Mouse (Mus musculus): ENCODE results near the gene Olfr1173. TPM values are rescaled to one million over a fixed set of nuclear protein-coding genes. Genes with fewer than 3 reads are reported as not detected.

Gene Olfr1173
- total RNA-seq (2023): under 1 TPM; 0.12 to 0.20 TPM

DNA sequence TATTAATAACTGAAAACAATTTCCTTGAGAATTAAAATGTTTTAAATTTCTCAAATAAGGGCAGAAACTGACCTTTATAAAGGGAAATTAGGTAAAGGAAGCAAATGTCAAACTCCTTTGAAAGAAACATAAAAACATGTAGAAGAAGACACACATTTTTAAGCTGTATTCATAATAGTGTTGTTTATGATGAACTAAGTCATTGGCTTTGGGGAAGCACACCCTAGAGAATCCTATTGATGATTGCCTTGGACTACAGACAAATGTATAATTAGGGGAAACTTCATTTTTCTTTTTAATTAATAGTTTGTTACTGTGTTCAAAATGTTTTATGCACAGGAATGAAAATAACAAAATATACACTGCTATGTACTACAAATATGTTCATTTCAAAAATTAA, at the start of gene Olfr1173:
Gene Olfr1173 (minus strand): TSS at position 101 of the 400 bp plus-strand sequence.

DNA sequence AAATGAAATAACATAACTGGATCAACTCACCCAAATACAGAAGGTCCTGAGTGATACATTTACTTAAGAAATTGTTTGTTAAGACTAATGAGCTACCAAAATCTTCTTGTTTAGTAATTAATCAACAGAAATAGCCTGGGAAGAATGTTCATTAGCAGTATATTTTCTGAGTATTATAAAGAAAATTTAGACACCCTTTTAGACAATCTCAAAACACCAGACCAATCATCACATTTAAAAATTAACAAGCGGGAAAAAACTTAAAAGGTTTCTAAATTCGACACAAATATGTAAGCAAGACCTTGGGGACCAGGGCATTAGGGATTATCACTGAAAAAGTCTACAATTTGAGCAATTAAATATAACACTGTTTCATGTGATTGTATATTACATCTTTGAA, 47.4 kb upstream of the Olfr1173 start, which contains the start of gene Olfr1175-ps:
Gene Olfr1175-ps (minus strand): TSS at position 101 of the 400 bp plus-strand sequence.

DNA sequence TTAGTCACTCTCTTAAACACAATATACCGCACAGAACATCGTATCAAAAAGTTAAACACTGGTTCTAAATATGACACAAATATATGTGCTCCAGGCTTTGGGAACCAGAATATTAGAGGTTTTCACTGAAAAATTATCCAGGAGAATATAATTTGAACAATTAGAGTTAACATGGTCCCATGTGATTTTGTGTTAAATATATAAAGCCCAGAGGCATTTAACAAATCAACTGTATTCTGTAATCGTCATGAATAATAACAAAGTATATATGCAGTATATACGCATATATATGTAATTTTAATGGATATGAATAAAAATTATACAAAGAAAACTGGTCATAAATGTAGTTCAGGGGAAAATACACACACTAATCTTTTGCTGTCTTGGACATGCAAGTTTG, 35.4 kb upstream of the Olfr1173 start, which contains the start of gene Olfr1174-ps:
Gene Olfr1174-ps (minus strand): TSS at position 101 of the 400 bp plus-strand sequence.

DNA sequence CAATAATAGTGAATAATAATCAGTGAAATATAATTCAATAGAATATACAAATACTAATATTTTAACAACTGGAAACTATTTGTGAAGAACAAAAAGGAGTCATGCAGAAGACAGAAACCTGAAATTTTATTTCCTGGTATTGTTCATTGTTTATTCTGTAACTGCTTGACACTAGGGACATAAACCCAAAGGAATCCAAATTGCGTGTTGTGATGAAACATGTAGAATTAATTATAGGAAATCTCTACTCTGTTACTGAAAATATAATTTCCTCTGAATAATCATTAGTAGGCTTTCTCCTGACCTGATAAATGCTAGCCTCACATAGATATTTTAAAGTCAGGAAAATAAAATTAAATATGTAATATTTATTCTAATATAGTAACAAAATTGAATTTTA, 51.4 kb downstream of the Olfr1173 start, which contains the start of gene Olfr1170:
Gene Olfr1170 (minus strand): TSS at position 101 of the 400 bp plus-strand sequence.

Other genes starting within 250 kb of the Olfr1173 start
- not detected for gene Olfr73, start 242.2 kb downstream of the Olfr1173 start, total RNA-seq (2023)
- not detected for gene Olfr1162, start 228.7 kb downstream of the Olfr1173 start, total RNA-seq (2023)
- not detected for gene Olfr1163, start 208.0 kb downstream of the Olfr1173 start, total RNA-seq (2023)
- gene Olfr1164, start 185.9 kb downstream of the Olfr1173 start, total RNA-seq (2023): not detected
- not detected for gene Olfr1166, start 151.6 kb downstream of the Olfr1173 start, total RNA-seq (2023)
- not detected for gene Olfr1167, start 124.7 kb downstream of the Olfr1173 start, total RNA-seq (2023)
- gene Olfr1168, start 98.0 kb downstream of the Olfr1173 start, total RNA-seq (2023): not detected
- gene Olfr1170, start 51.5 kb downstream of the Olfr1173 start, total RNA-seq (2023): not detected
- not detected for gene Olfr1174-ps, start 35.3 kb upstream of the Olfr1173 start, total RNA-seq (2023)
- gene Olfr1175-ps, start 47.3 kb upstream of the Olfr1173 start, total RNA-seq (2023): under 1 TPM in 1 of 2 experiments, not detected in 1; 0.15 TPM
- gene Olfr1176, start 56.8 kb upstream of the Olfr1173 start, total RNA-seq (2023): not detected
- gene Olfr1177-ps, start 66.6 kb upstream of the Olfr1173 start, total RNA-seq (2023): not detected
- gene Olfr1178, start 107.2 kb upstream of the Olfr1173 start, total RNA-seq (2023): not detected
- gene Olfr1179, start 126.6 kb upstream of the Olfr1173 start, total RNA-seq (2023): not detected
- gene Olfr1180, start 139.3 kb upstream of the Olfr1173 start, total RNA-seq (2023): not detected
- not detected for gene Olfr1181, start 146.3 kb upstream of the Olfr1173 start, total RNA-seq (2023)
- gene Gm13757, start 169.3 kb upstream of the Olfr1173 start, total RNA-seq (2023): not detected
- gene Olfr1183, start 175.0 kb upstream of the Olfr1173 start, total RNA-seq (2023): not detected
- not detected for gene Olfr1184, start 203.7 kb upstream of the Olfr1173 start, total RNA-seq (2023)
- gene Olfr1185-ps1, start 213.4 kb upstream of the Olfr1173 start, total RNA-seq (2023): not detected
- not detected for gene Olfr1186, start 238.7 kb upstream of the Olfr1173 start, total RNA-seq (2023)